Mouse (Mus musculus): ENCODE results near the gene Gm10273. TPM values are rescaled to one million over a fixed set of nuclear protein-coding genes. Genes with fewer than 3 reads are reported as not detected.
"Not testable (repeated sequence)": the region's sequence is repeated elsewhere in the genome, so short reads cannot be mapped to it uniquely, and the experiment has no call there.

The Gm10273 gene
- polyA plus RNA-seq, 1 experiment from 2014 or later: not detected

DNA sequence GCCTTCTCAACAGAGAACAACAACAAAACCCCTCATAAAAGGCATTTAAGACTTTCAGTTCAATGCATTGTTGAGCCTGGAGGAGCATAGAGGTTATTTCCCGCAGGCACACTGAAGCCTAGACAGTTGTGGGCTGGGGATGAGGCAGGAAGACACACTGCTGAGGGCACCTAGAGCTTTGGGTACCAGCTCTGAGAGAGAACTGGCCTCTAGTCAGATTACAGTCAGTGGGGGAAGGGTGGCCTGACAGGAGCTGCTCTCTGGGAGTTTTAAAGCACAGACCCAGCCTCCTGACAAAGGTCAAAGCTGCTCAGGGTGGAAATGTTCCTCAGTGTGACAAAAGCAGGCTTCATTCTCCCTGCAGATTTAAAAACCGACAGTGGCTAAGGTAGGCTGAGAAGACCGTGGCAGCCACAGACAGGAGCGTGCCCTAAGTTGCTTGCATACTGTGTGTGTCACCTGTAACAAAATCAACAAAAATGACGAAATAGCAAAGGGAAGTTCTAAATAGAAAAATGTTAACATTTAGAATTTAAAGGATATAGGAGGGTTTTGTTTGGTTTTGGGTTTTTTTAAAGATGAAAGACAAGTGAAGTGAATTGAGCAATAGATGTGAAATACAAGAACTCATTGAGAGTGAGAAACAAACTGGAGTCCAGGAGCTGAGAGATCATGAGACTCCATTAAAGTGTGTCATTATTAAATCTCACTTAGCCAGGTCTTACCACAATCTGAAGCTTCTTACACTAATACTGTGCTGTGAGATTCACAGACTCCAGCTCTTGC, 29.4 kb upstream of the Gm10273 start:
- H3K4me1 ChIP-seq (ENCODE audit: control insufficient read depth, insufficient read depth, low read length): no peaks in the 10 kb centered on the region
- H3K4me3 ChIP-seq (ENCODE audit: low read length): no peak overlapping the region
- H3K27me3 ChIP-seq (replicated peaks; ENCODE audit: control insufficient read depth, insufficient read depth, low read length): no peaks in the 10 kb centered on the region
- H3K9ac ChIP-seq (ENCODE audit: low read depth, low read length): no peak overlapping the region
- WGBS: 86% methylated on average over 5 of the region's 5 CpGs
- H3K4me2 ChIP-seq (ENCODE audit: low read depth, low read length): no peak overlapping the region
- ATAC-seq: no peak
- peaks cover 20% of the 10 kb centered on the region; the same call in 1 of the 2 replicates for H3K36me3 ChIP-seq (ENCODE audit: control insufficient read depth, insufficient read depth, low read length)
- no peaks in the 10 kb centered on the region for H3K9me3 ChIP-seq (ENCODE audit: control insufficient read depth, low read length)
- H3K27ac ChIP-seq (ENCODE audit: low read length): no peak overlapping the region

DNA sequence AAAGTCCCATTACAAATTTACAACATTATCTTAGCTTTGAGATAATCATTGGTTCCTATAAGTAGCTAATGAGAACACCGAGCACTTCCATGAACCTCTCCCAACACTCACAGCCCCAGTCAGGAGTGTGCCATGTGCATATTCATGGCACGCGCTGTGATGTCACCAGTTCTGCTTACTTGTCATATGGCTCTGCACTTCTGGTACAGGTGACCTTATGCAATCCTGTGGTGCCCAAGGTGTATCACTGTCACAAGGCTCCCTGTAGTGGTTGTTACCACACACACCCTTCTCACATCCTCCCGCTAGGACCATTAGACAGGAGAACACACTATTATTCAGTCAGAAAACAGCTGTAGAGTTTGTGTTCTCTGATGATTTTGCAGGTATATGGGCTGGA, 28.7 kb upstream of the Gm10273 start:
- Histone ChIP-seq H3K36me3 (ENCODE audit: control insufficient read depth, insufficient read depth, low read length) (peaks cover 25% of the 10 kb centered on the region), H3K4me2 (ENCODE audit: low read depth, low read length) (no peak overlapping the region), H3K4me3 (ENCODE audit: low read length) (no peak overlapping the region), H3K27ac (ENCODE audit: low read length) (no peak overlapping the region), H3K9ac (ENCODE audit: low read depth, low read length) (no peak overlapping the region), H3K9me3 (ENCODE audit: control insufficient read depth, low read length) (no peaks in the 10 kb centered on the region), H3K27me3 (replicated peaks; ENCODE audit: control insufficient read depth, insufficient read depth, low read length) (no peaks in the 10 kb centered on the region), H3K4me1 (ENCODE audit: control insufficient read depth, insufficient read depth, low read length) (no peaks in the 10 kb centered on the region)
- 99% methylated on average over 4 of the region's 4 CpGs for WGBS
- no peak for ATAC-seq

DNA sequence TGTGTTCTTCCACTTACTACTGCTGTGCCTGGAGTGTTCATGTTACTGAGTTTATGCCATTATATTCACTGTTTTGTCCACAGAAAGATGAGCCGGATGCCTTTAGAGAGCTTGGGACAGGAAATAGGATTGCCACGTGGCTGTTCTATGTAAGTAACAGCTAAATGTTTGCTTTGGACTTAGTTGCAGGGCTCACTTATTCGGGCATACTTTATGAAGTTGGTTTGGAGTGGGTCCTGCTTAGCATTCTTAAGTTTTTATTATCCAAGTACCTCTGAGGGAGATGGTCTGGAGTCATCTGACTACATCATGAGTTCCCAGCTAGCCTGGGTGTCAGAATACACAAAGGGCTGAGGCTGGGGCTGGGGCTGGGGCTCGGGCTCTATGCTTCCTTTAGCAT, 28.2 kb upstream of the Gm10273 start:
- H3K4me1 ChIP-seq (ENCODE audit: control insufficient read depth, insufficient read depth, low read length): no peaks in the 10 kb centered on the region
- WGBS: 66% methylated on average over 4 of the region's 4 CpGs
- no peak overlapping the region for H3K9ac ChIP-seq (ENCODE audit: low read depth, low read length)
- ATAC-seq: no peak
- H3K4me3 ChIP-seq (ENCODE audit: low read length): no peak overlapping the region
- no peaks in the 10 kb centered on the region for H3K9me3 ChIP-seq (ENCODE audit: control insufficient read depth, low read length)
- no peak overlapping the region for H3K27ac ChIP-seq (ENCODE audit: low read length)
- H3K27me3 ChIP-seq (replicated peaks; ENCODE audit: control insufficient read depth, insufficient read depth, low read length): no peaks in the 10 kb centered on the region
- H3K36me3 ChIP-seq (ENCODE audit: control insufficient read depth, insufficient read depth, low read length): peaks cover 20% of the 10 kb centered on the region
- H3K4me2 ChIP-seq (ENCODE audit: low read depth, low read length): no peak overlapping the region

DNA sequence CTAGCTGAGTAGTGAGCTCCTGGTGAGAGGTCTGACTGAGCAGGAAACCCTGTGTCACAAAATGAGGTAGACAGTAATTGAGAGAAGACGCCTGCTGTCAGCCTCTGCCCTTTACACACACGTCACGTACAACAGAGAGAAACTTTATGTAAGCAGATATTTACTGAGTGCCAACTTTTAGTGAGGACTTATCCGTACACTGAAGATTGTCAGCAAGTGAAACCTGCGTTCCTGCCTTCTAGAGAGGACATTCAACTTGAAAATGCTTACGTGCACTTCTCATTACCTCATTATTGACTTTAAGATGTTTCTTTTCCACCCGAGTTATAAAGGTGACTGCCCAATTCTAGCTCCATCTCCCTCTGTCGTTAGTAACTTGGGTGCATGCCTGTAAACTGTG, 26.7 kb upstream of the Gm10273 start:
- H3K9me3 ChIP-seq (ENCODE audit: control insufficient read depth, low read length): no peaks in the 10 kb centered on the region
- no peak overlapping the region for H3K9ac ChIP-seq (ENCODE audit: low read depth, low read length)
- 88% methylated on average over 8 of the region's 8 CpGs for WGBS
- H3K36me3 ChIP-seq (ENCODE audit: control insufficient read depth, insufficient read depth, low read length): peaks cover 22% of the 10 kb centered on the region
- no peak overlapping the region for H3K4me2 ChIP-seq (ENCODE audit: low read depth, low read length)
- no peaks in the 10 kb centered on the region for H3K4me1 ChIP-seq (ENCODE audit: control insufficient read depth, insufficient read depth, low read length)
- no peak for ATAC-seq
- no peak overlapping the region for H3K27ac ChIP-seq (ENCODE audit: low read length)
- no peak overlapping the region for H3K4me3 ChIP-seq (ENCODE audit: low read length)
- no peaks in the 10 kb centered on the region for H3K27me3 ChIP-seq (replicated peaks; ENCODE audit: control insufficient read depth, insufficient read depth, low read length)

DNA sequence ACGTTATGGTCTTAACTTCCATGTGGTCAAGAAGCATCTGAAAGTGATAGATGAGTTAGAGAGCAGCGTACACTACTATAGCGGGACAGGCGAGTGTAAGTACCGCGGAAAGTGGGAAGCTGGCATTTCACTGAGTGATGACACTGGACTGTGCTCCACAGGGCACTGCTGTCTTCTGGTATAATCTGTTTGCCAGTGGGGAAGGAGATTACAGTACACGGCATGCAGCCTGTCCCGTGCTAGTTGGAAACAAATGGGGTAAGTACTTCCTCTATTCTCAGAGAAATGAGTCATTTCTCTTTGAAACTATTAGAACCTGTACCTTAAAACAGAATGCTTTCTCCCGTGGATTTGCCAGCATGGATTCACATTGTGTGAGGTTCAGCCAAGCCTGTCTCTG, 26.0 kb upstream of the Gm10273 start:
- no peak overlapping the region for H3K4me2 ChIP-seq (ENCODE audit: low read depth, low read length)
- no peak overlapping the region for H3K4me3 ChIP-seq (ENCODE audit: low read length)
- peaks cover 22% of the 10 kb centered on the region for H3K36me3 ChIP-seq (ENCODE audit: control insufficient read depth, insufficient read depth, low read length)
- 91% methylated on average over 9 of the region's 9 CpGs for WGBS
- no peak overlapping the region for H3K9ac ChIP-seq (ENCODE audit: low read depth, low read length)
- ATAC-seq: no peak
- H3K4me1 ChIP-seq (ENCODE audit: control insufficient read depth, insufficient read depth, low read length): no peaks in the 10 kb centered on the region
- no peaks in the 10 kb centered on the region for H3K9me3 ChIP-seq (ENCODE audit: control insufficient read depth, low read length)
- H3K27ac ChIP-seq (ENCODE audit: low read length): no peak overlapping the region
- H3K27me3 ChIP-seq (replicated peaks; ENCODE audit: control insufficient read depth, insufficient read depth, low read length): no peaks in the 10 kb centered on the region

DNA sequence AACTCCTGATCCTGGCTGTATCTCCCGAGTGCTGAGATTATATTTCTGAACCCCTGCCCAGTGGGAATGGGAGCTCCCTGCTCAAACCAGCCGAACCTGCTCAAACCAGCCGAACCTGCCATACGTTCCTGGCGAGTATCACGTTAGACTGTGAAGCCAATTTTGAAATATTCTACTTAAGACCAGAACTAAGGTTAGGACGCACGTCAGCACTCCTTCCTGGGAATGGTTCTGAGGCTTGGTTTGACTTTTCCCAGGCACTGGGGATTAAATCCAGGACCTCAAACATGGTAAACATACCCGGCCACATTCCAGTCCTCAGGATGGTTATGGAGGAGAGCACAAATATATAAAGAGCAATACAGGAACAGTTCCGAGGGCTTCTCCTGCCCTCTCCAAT, 17.5 kb upstream of the Gm10273 start:
- H3K9ac ChIP-seq (ENCODE audit: low read depth, low read length): no peak overlapping the region
- H3K9me3 ChIP-seq (ENCODE audit: control insufficient read depth, low read length): no peaks in the 10 kb centered on the region
- no peaks in the 10 kb centered on the region for H3K27me3 ChIP-seq (replicated peaks; ENCODE audit: control insufficient read depth, insufficient read depth, low read length)
- H3K27ac ChIP-seq (ENCODE audit: low read length): no peak overlapping the region
- 66% methylated on average over 10 of the region's 10 CpGs for WGBS
- no peaks in the 10 kb centered on the region for H3K36me3 ChIP-seq (ENCODE audit: control insufficient read depth, insufficient read depth, low read length)
- H3K4me2 ChIP-seq (ENCODE audit: low read depth, low read length): no peak overlapping the region
- no peak overlapping the region for H3K4me3 ChIP-seq (ENCODE audit: low read length)
- ATAC-seq: no peak
- H3K4me1 ChIP-seq (ENCODE audit: control insufficient read depth, insufficient read depth, low read length): no peaks in the 10 kb centered on the region

DNA sequence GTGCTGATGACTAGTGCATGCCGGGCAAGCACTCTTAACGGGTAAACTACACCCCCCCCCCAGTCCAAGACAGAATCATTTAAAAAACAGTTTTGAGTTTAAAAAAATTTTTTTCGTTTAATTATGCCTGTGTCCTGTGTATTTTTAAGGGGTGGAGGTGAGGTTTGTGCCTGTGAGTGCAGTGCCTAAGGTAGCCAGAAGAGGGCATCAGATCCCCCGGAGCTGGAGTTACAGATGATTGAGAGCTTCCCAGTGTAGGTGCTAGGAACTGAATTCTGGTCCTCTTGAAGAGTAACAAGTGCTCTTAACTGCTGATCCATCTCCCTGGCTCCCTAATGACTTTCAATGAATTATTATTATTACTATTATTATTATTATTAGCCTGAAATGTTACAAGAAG, 16.7 kb upstream of the Gm10273 start:
- H3K4me3 ChIP-seq (ENCODE audit: low read length): no peak overlapping the region
- no peaks in the 10 kb centered on the region for H3K9me3 ChIP-seq (ENCODE audit: control insufficient read depth, low read length)
- H3K27me3 ChIP-seq (replicated peaks; ENCODE audit: control insufficient read depth, insufficient read depth, low read length): no peaks in the 10 kb centered on the region
- no peaks in the 10 kb centered on the region for H3K4me1 ChIP-seq (ENCODE audit: control insufficient read depth, insufficient read depth, low read length)
- 94% methylated on average over 4 of the region's 4 CpGs for WGBS
- H3K9ac ChIP-seq (ENCODE audit: low read depth, low read length): no peak overlapping the region
- no peak overlapping the region for H3K27ac ChIP-seq (ENCODE audit: low read length)
- no peaks in the 10 kb centered on the region for H3K36me3 ChIP-seq (ENCODE audit: control insufficient read depth, insufficient read depth, low read length)
- no peak overlapping the region for H3K4me2 ChIP-seq (ENCODE audit: low read depth, low read length)
- no peak for ATAC-seq

DNA sequence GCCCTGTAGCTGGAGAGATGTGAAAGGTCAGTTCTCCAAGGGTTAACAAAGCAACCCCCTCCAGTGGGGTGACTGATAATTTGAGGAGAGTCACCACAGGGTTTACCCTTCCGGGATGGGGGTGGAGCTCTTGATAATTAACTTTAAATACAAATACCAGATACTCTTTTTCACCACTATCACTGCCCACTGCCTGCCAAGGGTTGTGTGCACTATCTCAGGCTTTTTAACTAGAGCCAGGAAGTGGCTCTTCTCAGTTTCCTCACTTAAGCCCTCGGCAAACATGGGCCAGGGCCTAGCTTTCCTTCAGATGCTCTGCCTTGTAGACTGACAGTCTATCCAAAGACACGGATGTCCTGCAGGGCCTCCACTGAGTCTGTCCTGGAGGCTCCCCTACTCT, 15.5 kb upstream of the Gm10273 start:
- Histone ChIP-seq H3K4me2 (ENCODE audit: low read depth, low read length) (no peak overlapping the region), H3K36me3 (ENCODE audit: control insufficient read depth, insufficient read depth, low read length) (no peaks in the 10 kb centered on the region), H3K4me1 (ENCODE audit: control insufficient read depth, insufficient read depth, low read length) (no peaks in the 10 kb centered on the region), H3K4me3 (ENCODE audit: low read length) (no peak overlapping the region), H3K27me3 (replicated peaks; ENCODE audit: control insufficient read depth, insufficient read depth, low read length) (no peaks in the 10 kb centered on the region), H3K9me3 (ENCODE audit: control insufficient read depth, low read length) (no peaks in the 10 kb centered on the region), H3K9ac (ENCODE audit: low read depth, low read length) (no peak overlapping the region), H3K27ac (ENCODE audit: low read length) (no peak overlapping the region)
- 36% methylated on average over 3 of the region's 3 CpGs for WGBS
- no peak for ATAC-seq

DNA sequence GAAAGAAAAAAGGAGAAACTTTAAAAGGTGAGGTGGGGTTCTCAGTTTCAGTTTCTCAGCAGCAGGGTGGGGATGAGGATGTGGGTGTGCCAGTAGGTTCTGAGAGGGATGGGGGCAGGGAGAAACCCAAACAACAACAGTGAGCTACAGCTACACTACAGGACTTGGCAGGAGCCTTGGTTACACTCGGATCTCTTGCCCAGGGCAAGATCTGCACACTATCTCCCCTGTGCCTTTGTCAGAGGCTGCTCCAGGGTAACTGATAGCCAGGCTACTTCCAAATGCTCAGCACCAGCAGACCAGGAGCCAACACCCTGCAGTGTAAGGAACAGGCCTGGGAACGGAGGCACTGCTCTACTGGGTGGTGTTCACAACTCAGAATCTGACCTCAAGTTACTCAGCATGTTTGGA, 15.0 kb upstream of the Gm10273 start:
- 48% methylated on average over 2 of the region's 2 CpGs for WGBS
- Histone ChIP-seq H3K9me3 (ENCODE audit: control insufficient read depth, low read length) (no peaks in the 10 kb centered on the region), H3K4me2 (ENCODE audit: low read depth, low read length) (no peak overlapping the region), H3K4me1 (ENCODE audit: control insufficient read depth, insufficient read depth, low read length) (no peaks in the 10 kb centered on the region), H3K27me3 (replicated peaks; ENCODE audit: control insufficient read depth, insufficient read depth, low read length) (no peaks in the 10 kb centered on the region), H3K27ac (ENCODE audit: low read length) (no peak overlapping the region), H3K9ac (ENCODE audit: low read depth, low read length) (no peak overlapping the region), H3K4me3 (ENCODE audit: low read length) (no peak overlapping the region), H3K36me3 (ENCODE audit: control insufficient read depth, insufficient read depth, low read length) (no peaks in the 10 kb centered on the region)
- ATAC-seq: no peak

DNA sequence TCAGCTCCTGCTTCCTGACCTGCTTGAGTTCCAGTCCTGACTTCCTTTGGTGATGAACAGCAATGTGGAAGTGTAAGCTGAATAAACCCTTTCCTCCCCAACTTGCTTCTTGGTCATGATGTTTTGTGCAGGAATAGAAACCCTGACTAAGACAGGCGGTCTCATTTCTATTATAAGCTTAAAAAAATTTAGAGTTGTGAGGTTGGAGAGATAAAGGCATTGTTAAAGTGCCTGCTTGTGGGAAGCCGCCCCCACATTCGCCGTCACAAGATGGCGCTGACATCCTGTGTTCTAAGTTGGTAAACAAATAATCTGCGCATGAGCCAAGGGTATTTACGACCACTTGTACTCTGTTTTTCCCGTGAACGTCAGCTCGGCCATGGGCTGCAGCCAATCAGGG, 13.9 kb upstream of the Gm10273 start:
- WGBS: 66% methylated on average over 6 of the region's 10 CpGs
- not testable (repeated sequence) for H3K9me3 ChIP-seq (ENCODE audit: control insufficient read depth, low read length); H3K36me3 ChIP-seq (ENCODE audit: control insufficient read depth, insufficient read depth, low read length); ATAC-seq; H3K4me3 ChIP-seq (ENCODE audit: low read length); H3K9ac ChIP-seq (ENCODE audit: low read depth, low read length); H3K27ac ChIP-seq (ENCODE audit: low read length); H3K4me2 ChIP-seq (ENCODE audit: low read depth, low read length); H3K4me1 ChIP-seq (ENCODE audit: control insufficient read depth, insufficient read depth, low read length); H3K27me3 ChIP-seq (replicated peaks; ENCODE audit: control insufficient read depth, insufficient read depth, low read length)
